Mouse (Mus musculus) E14TG2a.4 (cell line): Measurements from ENCODE around the gene Angptl1.

ENCODE experiments used
- CTCF ChIP-seq: conservative IDR thresholded peaks from 2 replicates; pipeline ENCODE4 v1.5.1; 2014; ENCODE audit warnings: low read length
- NANOG ChIP-seq: IDR thresholded peaks from 2 replicates; pipeline ENCODE4 v1.6.1; 2014; ENCODE audit warnings: borderline replicate concordance, low read length, mixed read lengths
- POU5F1 ChIP-seq: IDR thresholded peaks from 2 replicates; pipeline ENCODE4 v1.6.1; 2014; ENCODE audit warnings: low read length, borderline replicate concordance

DNA sequence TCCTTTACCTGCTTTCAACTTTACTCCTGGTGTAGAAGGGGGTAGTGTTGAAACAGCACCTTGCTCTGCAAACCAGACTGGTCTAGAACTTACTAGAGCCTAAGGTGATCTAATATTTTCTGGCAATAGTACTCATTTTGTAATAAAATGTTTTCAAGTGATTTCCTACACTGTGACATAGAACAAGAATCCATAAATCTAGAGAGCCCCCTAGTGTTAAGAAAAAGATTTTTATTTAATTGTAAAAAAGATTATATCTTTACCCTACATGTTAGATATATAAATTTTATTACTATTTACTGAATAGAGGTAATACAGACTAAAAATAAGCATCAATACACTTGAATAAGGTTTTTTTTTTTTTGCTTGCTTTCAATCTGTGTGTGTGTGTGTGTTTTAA is 71.5 kb downstream of the Angptl1 start:
- TF ChIP-seq CTCF: no peak
- no peak for TF ChIP-seq NANOG
- TF ChIP-seq POU5F1: no peak
